Mouse (Mus musculus) G1E (cell line): ENCODE measurements around the gene Mrvi1.

Source experiments
- CTCF ChIP-seq: IDR thresholded peaks from 2 replicates; pipeline ENCODE4 v1.5.1; 2012; ENCODE audit warnings: low read depth, low read length, inconsistent platforms, mixed read lengths
- POLR2AphosphoS5 ChIP-seq: IDR thresholded peaks from 2 replicates; pipeline ENCODE4 v1.6.1; 2012; ENCODE audit warnings: low read depth, low read length, inconsistent platforms; ENCODE audit not compliant: insufficient replicate concordance

- no peak for TF ChIP-seq CTCF
- no peak for TF ChIP-seq POLR2AphosphoS5
These were observed at the start of gene Mrvi1 for GRCm38 (mm10) chr7:110982053-110982705.
